ENCODE assay signal across 9 mouse cellular contexts in genomic region chr10:120871630-120872482, GRCm38 (mm10). TPM values are rescaled to one million over a fixed set of nuclear protein-coding genes. Genes with fewer than 3 reads are reported as not detected.
A peak's percentile ranks its signal among the peaks of the same experiment; 100 is the strongest.
DNase-seq lines count a peak whose midpoint lies in the region; ATAC-seq and TF ChIP-seq lines count a peak whose summit lies in the region.
"Had no signal": no experiment of that assay in that cellular context is flagged by ENCODE, and none has a peak within 500 bp of the region (broad histone marks: within the 10 kb centered on the region; RNA-seq: fewer than 3 reads in every experiment).

No protein-coding gene starts in this region.

- no peak for DNase-seq in lung, postnatal 10 days
- no peak for DNase-seq in limb, embryonic 14.5 days (ENCODE audit: low spot score)
- no peak for DNase-seq in adrenal gland, postnatal 10 days
- no peak for DNase-seq in embryo, embryonic 10 days (ENCODE audit: low spot score)
- DNase-seq: right cerebral cortex, adult 18-20 months had no signal

- no peak for ATAC-seq in lung, embryonic 15.5 days (ENCODE audit: borderline replicate concordance, extremely low read depth, low FRiP score, low TSS enrichment)
- no peak for ATAC-seq in forebrain, embryonic 16.5 days
- peak; percentile 31; the same call in 1 of the 2 replicates for ATAC-seq in limb, embryonic 14.5 days (ENCODE audit: low FRiP score, low read depth)
- ATAC-seq in stomach, embryonic 15.5 days (ENCODE audit: insufficient read depth, low FRiP score, low read depth) = no peak; the same call in 1 of the 2 replicates
- ATAC-seq: Patski had no signal

- H3K4me2 ChIP-seq in lung, embryonic 15.5 days = peak overlapping the region; percentile 48
- H3K4me2 ChIP-seq in forebrain, embryonic 16.5 days (ENCODE audit: low read length) = peak overlapping the region; percentile 50
- H3K4me2 ChIP-seq in limb, embryonic 14.5 days (replicated peaks; ENCODE audit: low read depth, low read length, severe bottlenecking) = peak overlapping the region; percentile 52
- peak overlapping the region; percentile 59 for H3K4me2 ChIP-seq in stomach, embryonic 15.5 days

- no peak for TF ChIP-seq POLR2A in limb, embryonic 14.5 days (IDR thresholded peaks at IDR 0.05; ENCODE audit: borderline replicate concordance, extremely low read depth, insufficient read depth, insufficient read length)

- H3K27ac ChIP-seq in lung, embryonic 15.5 days = no peak overlapping the region
- H3K27ac ChIP-seq in forebrain, embryonic 16.5 days (ENCODE audit: low read length) = no peak overlapping the region
- no peak overlapping the region for H3K27ac ChIP-seq in limb, embryonic 14.5 days (replicated peaks; ENCODE audit: low read depth, low read length)
- H3K27ac ChIP-seq in stomach, embryonic 15.5 days = peak overlapping the region; percentile 65

- 40% methylated on average over 22 of the region's 22 CpGs for WGBS in lung, embryonic 15.5 days
- WGBS in forebrain, embryonic 16.5 days = 71% methylated on average over 22 of the region's 22 CpGs
- 21% methylated on average over 22 of the region's 22 CpGs for WGBS in limb, embryonic 14.5 days
- 27% methylated on average over 22 of the region's 22 CpGs for WGBS in stomach, embryonic 15.5 days

- H3K9me3 ChIP-seq in lung, embryonic 15.5 days = no peaks in the 10 kb centered on the region
- H3K9me3 ChIP-seq in forebrain, embryonic 16.5 days (ENCODE audit: control insufficient read depth, low read length) = no peaks in the 10 kb centered on the region
- no peaks in the 10 kb centered on the region for H3K9me3 ChIP-seq in limb, embryonic 14.5 days (ENCODE audit: control insufficient read depth, low read length)
- H3K9me3 ChIP-seq in stomach, embryonic 15.5 days = no peaks in the 10 kb centered on the region

- peak overlapping the region; percentile 11 for H3K4me3 ChIP-seq in lung, embryonic 15.5 days
- peak overlapping the region; percentile 28 for H3K4me3 ChIP-seq in forebrain, embryonic 16.5 days (replicated peaks; ENCODE audit: low read length)
- peak overlapping the region; percentile 24 for H3K4me3 ChIP-seq in limb, embryonic 14.5 days (replicated peaks; ENCODE audit: low read length)
- H3K4me3 ChIP-seq in stomach, embryonic 15.5 days (replicated peaks) = peak overlapping the region; percentile 26

- H3K36me3 ChIP-seq in lung, embryonic 15.5 days = no peaks in the 10 kb centered on the region
- no peaks in the 10 kb centered on the region for H3K36me3 ChIP-seq in forebrain, embryonic 16.5 days (ENCODE audit: control insufficient read depth, insufficient read depth)
- H3K36me3 ChIP-seq in limb, embryonic 14.5 days (ENCODE audit: control insufficient read depth, insufficient read depth, low read length) = no peaks in the 10 kb centered on the region
- no peaks in the 10 kb centered on the region for H3K36me3 ChIP-seq in stomach, embryonic 15.5 days

- no peaks in the 10 kb centered on the region for H3K27me3 ChIP-seq in lung, embryonic 15.5 days
- no peaks in the 10 kb centered on the region for H3K27me3 ChIP-seq in forebrain, embryonic 16.5 days (replicated peaks; ENCODE audit: control insufficient read depth, insufficient read depth, low read length)
- H3K27me3 ChIP-seq in limb, embryonic 14.5 days (ENCODE audit: control insufficient read depth, insufficient read depth, low read length) = no peaks in the 10 kb centered on the region
- no peaks in the 10 kb centered on the region for H3K27me3 ChIP-seq in stomach, embryonic 15.5 days (replicated peaks)
- H3K27me3 ChIP-seq: Patski had no signal

- no peak overlapping the region for H3K9ac ChIP-seq in lung, embryonic 15.5 days
- H3K9ac ChIP-seq in forebrain, embryonic 16.5 days (replicated peaks; ENCODE audit: low read depth, low read length) = 0 out of 2 replicates have a peak overlapping the region, but pooled peaks have one; percentile 31
- H3K9ac ChIP-seq in limb, embryonic 14.5 days (ENCODE audit: low read depth, low read length, severe bottlenecking) = no peak overlapping the region
- no peak overlapping the region for H3K9ac ChIP-seq in stomach, embryonic 15.5 days

- peaks cover 25% of the 10 kb centered on the region for H3K4me1 ChIP-seq in lung, embryonic 15.5 days
- 0 out of 2 replicates have a peak, but pooled peaks cover 4% of the 10 kb centered on the region for H3K4me1 ChIP-seq in forebrain, embryonic 16.5 days (replicated peaks; ENCODE audit: control insufficient read depth, insufficient read depth, low read length)
- H3K4me1 ChIP-seq in limb, embryonic 14.5 days (ENCODE audit: control insufficient read depth, insufficient read depth, low read length) = peaks cover 36% of the 10 kb centered on the region
- peaks cover 25% of the 10 kb centered on the region for H3K4me1 ChIP-seq in stomach, embryonic 15.5 days

RNA-seq across cellular contexts. Expression of gene Msrb3, which starts 27.0 kb away (rescaled TPM):
- polyA plus RNA-seq in lung, embryonic 15.5 days (2015; fragmentation: Nextera tagmentation; extraction: Ambion mirVana) = 15.3 and 15.8 TPM in 2 replicates
- 1.1 and 1.6 TPM in 2 replicates for polyA plus RNA-seq in forebrain, embryonic 16.5 days (2015; fragmentation: Nextera tagmentation; extraction: Ambion mirVana)
- polyA plus RNA-seq in limb, embryonic 14.5 days (2012; rRNA removed) = 28.2 and 28.8 TPM in 2 replicates
- 13.9 and 17.3 TPM in 2 replicates for polyA plus RNA-seq in limb, embryonic 14.5 days (2014; fragmentation: Nextera tagmentation; extraction: Ambion mirVana)
- polyA plus RNA-seq in stomach, embryonic 15.5 days (2015; fragmentation: Nextera tagmentation; extraction: Ambion mirVana) = 18.2 and 20.3 TPM in 2 replicates
- total RNA-seq in adrenal gland, postnatal 10 days (2021) = 10 to 100 TPM; 34.2 to 38.0 TPM
